Mouse (Mus musculus): ENCODE measurements around the gene Smap1.

Smap1 gene

GRCm38 (mm10) chr1:23920275-23920674 lies 1.8 kb downstream of the Smap1 start:
- WGBS: 10% methylated on average over 2 of the region's 2 CpGs

GRCm38 (mm10) chr1:23919086-23919485 lies 3.0 kb downstream of the Smap1 start:
- 53% methylated on average over 4 of the region's 4 CpGs for WGBS

- WGBS: 89% methylated on average over 4 of the region's 4 CpGs
Measured at GRCm38 (mm10) chr1:23915483-23915882, 6.6 kb downstream of the Smap1 start.

- WGBS: 58% methylated on average over 2 of the region's 2 CpGs
Measured at GRCm38 (mm10) chr1:23912988-23913387, 9.1 kb downstream of the Smap1 start.

GRCm38 (mm10) chr1:23903340-23903739 lies 18.8 kb downstream of the Smap1 start:
- 85% methylated on average over 3 of the region's 3 CpGs for WGBS

DNA sequence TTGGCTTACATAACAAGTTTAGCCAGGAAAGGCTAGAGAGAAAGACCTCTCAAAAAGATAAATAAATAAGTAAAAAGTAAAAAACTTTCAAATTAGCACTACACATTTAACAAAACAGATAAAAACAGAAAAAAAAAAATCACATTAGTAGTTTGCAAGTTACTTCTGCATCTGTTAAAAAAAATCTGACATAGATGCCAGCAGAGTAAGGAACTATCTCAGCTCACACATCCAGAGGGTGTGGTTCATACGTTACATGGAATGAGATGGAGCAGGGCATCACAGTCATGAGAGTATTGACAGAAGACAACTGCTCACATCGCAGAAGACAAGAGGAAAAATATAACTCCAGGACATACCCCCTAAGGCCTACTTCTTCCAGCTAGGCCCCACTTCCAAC lies 19.4 kb downstream of the Smap1 start:
- WGBS: 64% methylated on average over 2 of the region's 2 CpGs

GRCm38 (mm10) chr1:23899647-23900020 lies 22.5 kb downstream of the Smap1 start:
- WGBS: 72% methylated on average over 5 of the region's 5 CpGs

DNA sequence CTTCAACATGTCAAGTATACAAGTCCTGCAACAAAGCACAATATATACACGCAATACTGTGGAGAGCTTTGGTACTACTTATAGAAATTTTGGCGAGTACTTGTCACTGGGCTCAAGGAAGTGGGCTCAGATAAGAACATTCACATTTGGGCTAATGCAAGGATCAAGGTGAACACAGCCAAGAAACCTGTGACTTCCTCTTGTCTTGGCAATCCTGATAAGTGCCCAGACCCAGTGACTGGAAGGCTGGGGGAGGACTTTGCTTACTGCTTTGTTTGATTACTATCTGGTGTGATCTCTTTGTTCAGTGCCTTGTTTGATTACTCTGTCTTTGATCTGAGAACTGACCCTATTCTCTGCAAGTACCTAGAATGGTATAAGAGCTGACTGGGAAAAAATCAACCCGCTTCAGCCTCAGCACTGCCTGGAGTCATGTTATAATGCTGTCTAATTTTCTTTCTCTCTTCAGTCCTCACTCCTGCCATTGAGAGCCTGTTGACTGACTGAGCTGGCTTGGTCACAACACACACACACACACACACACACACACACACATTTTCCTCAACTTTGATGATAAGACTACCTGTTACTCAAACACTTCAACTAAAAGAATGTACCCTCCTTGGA lies 23.0 kb downstream of the Smap1 start:
- 75% methylated on average over 3 of the region's 3 CpGs for WGBS

GRCm38 (mm10) chr1:23892072-23892471 lies 30.0 kb downstream of the Smap1 start:
- 35% methylated on average over 1 of the region's 1 CpGs for WGBS

DNA sequence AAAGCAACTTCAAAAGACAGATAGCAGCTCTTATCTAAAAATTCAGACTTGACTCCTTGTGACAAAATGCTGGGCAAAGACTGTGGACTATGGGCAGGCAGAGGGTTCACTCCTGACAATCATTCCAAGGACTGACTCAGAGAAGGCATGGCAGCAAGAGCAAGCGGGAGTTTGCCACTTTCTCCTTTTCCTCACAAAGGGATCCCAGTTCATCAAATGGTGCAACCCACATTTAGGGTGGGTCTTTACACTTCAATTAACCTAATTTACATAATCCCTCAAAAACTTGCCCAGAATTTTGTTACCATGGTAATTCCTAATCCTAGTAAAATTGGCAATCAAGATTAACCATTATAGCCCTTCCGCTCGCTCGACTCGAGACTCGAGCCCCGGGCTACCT lies 37.2 kb downstream of the Smap1 start:
- 54% methylated on average over 7 of the region's 7 CpGs for WGBS

GRCm38 (mm10) chr1:23884087-23884668 lies 37.9 kb downstream of the Smap1 start:
- WGBS: 61% methylated on average over 2 of the region's 2 CpGs

DNA sequence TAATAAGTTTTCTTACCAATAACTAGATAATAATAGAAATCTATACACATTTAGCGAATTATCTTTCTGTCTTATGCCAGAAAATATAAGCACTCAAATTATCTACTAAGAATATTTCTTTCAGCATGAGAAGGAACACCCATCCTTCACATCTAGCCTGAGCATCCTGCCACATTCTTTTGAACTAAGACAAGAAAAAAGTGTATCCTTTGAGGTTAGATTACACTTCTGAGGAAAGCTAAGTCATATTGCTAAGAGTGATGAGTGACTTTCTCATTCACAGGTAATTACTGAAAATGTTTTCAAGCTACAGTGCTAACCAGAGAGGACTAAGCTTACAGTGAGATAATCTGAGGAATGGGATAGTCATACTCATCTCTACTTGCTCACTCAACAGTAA lies 39.4 kb downstream of the Smap1 start:
- WGBS: 92% methylated on average over 1 of the region's 1 CpGs

GRCm38 (mm10) chr1:23872194-23872593 lies 49.9 kb downstream of the Smap1 start:
- 93% methylated on average over 1 of the region's 1 CpGs for WGBS

DNA sequence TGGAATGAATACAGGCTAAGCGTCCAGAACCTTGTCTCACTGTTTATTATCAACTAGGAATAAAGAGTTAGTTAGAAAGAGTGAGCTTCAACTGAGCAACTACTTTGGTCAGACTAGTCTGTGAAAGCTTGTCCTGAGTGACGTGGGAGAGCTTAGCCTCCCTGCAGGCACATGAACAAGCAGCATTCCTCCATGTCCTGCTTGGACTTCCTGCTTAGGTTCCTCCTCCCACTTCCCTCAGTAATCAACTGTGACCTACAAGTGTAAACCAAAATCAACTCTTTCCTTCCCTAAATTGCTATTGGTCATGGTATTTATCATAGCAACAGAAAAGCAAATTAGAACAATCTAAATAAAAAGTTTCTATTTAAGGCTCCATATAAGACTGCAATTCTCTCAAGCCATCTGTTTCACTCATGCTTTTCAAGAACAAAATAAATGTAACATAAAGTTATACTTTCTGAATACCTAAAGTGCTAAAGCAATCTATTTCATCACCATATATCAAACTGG lies 54.7 kb downstream of the Smap1 start:
- WGBS: 28% methylated on average over 2 of the region's 2 CpGs

DNA sequence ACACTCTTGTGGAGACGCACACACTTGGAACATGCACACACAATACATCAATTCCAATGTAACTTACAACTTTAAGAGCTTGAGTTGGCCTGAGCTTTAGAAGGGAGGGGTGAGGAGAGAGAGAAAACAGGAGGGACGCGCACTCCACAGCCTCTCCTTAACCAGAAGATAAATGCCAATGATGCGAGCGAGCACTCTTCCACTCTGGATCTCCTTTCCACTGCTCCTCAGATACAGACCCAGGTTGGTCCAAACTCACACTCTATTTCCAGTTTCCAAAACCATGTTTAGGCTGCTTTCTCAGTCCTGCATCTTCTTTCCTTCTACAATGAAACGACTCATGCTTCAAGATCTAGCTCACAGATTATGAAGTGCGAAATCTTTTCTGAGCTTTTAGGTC lies 56.6 kb downstream of the Smap1 start:
- WGBS: 71% methylated on average over 7 of the region's 7 CpGs

DNA sequence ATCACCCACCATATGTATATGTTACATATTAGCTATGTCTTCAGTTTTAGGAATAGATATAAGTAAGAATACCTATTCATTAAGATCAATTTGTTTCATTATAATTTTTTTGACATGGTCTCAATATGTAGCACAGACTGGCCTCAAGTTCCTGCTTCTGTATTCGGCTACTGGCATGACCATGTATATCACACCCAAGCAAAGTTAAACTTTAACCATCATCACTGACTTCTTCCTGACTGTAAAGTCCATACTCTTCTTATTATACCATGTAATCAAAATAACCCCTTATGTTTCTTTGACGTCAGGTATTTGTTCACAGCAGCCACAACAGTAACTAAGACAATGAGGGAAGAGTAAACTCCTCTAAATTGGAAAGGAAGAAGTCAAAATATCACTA lies 61.2 kb downstream of the Smap1 start:
- WGBS: 93% methylated on average over 2 of the region's 2 CpGs

DNA sequence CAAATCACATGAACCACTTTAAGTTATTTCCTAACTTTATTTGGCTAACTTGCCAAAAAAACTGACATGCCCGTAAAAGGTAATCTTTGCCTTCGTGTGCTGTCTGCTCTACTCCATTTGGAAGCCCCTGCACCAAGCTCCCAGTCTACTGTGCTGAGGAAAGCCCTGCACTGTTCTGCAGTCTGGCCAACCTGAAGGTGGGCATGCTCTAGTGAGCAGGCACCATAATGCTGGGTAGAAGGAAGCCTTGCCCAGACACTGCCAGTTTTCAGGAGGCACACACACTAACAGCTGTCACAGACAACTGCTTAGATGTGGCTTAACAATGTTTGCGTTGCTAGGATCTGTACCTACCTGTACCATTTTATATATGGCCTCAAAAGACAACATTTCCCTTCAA lies 66.5 kb downstream of the Smap1 start:
- WGBS: 73% methylated on average over 3 of the region's 3 CpGs

GRCm38 (mm10) chr1:23846044-23846680 lies 76.0 kb downstream of the Smap1 start:
- WGBS: 40% methylated on average over 10 of the region's 10 CpGs

DNA sequence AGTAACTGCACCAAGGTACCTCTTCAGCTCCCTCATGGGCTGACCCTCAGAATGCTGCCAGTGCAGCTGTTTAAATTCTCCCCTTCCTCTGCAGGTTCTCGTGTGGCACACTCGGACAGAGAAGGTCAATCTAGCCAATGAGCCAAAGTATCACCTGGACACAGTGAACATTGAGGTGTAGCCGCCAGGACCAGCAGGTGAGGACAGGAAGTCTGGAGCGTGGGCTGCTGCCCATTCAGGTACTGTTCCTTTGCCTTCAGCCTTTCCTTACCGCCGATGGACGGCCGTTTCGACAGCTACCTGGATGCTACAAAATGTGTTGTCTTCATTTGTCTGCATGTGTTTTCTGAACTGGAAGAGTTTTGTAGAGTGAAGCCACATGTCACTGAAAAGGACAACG lies 77.1 kb downstream of the Smap1 start:
- 88% methylated on average over 10 of the region's 10 CpGs for WGBS

DNA sequence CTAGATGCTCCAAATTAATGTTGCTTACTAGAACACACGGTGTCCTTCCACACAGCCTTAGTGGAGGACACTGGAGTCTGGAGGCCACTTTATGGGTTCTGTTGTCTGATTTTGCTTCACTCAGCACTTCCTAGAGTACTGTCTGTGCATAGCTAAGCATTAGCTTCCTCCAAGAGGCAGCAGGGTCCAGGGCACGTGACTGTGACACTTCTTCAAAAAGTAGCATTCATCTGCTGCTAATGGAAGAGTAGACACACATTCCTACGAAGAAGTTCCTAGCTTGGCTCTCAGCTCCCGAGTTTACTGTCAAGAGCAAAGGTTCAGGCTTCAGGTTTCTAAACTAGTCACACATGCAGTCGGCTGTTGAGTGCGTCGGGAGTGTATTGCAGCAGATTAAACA lies 78.3 kb downstream of the Smap1 start:
- 53% methylated on average over 7 of the region's 7 CpGs for WGBS

DNA sequence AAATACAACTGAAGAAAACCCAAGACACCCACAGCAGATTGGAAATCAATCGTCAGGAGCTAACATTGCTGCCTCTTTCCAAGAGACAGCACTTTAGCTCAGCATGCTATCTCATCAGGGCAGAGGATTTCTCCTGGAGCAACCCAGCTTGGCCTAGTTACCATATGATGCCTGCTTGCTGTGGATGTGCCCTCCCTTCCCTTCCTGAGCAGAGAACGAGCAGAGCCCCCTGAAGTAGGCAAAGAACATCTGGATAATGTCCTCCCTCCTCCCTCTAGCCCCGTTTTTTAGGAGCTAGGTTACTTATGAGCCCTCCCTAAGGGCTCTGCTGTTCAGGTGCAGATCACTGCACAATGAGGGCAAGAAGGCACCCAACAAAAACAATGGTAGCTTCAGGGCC lies 79.5 kb downstream of the Smap1 start:
- 64% methylated on average over 3 of the region's 3 CpGs for WGBS

DNA sequence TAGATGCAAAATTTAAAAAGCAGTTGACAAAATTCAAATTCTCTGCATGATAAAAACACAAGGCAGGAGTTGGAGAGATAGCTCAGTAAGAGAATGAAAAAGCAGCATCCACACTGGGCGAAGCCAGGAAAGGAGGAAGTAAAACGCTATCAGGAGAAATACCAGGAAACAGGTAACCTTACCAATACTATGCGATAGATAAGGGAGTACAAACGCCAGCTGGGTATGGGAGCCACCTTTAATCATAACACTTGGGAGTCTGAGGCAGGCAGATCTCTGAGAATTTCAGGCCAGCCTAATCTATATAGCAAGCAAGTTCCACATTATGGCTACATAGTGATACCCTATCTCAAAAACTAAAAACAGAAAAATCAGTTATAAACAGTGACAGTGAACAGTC lies 85.5 kb downstream of the Smap1 start:
- 89% methylated on average over 4 of the region's 4 CpGs for WGBS

DNA sequence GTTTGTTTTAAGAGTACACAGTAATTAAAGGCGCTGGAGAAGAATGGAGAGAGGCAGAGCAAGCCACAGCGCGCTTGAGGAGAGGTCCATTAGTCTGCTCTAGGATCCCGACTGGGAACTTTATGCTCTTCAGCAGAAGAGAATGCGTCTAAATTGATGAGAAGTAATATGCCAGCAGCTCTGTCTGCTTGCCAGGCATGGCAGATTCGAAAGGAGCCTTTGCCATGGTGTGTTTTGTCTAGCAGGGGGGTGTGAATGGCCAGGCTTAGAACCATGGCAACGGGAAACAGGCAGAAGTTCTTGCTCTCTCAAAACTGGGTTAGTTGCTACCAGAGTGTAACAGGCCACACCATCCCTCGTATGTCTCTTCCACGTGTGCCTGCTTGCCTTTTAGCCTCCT lies 87.3 kb downstream of the Smap1 start:
- WGBS: 36% methylated on average over 9 of the region's 9 CpGs
